Mouse (Mus musculus): ENCODE measurements at regions not wholly inside any gene's neighbourhood (a gene's known extent, or its start where the extent isn't known, plus 50 kb on each side); places are given as distances from the start of the nearest gene placed in this dataset.
"Not testable (repeated sequence)": the region's sequence is repeated elsewhere in the genome, so short reads cannot be mapped to it uniquely, and the experiment has no call there.

DNA sequence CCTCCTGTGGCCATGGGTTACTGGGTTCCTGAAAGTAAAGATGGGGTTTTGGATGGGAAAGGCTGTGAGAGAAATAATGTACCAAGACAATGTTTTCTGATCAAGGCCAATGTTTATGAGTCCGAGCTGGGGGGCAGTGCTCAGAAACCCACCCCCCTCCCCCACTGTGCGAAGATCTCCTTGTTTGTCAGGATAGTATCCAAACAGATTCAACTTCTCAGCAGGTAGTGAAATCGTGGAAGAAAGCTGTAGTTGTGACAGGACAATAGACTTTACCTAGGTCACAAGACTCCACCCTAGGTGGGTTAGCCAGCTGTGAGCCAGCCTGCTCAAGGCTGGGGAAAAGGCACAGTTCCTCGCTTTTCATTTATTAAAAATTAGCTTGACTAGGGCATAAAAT is 6688.6 kb upstream of the Gm7489 start:
- DNase-seq (ENCODE audit: low read depth, low spot score): no peak

DNA sequence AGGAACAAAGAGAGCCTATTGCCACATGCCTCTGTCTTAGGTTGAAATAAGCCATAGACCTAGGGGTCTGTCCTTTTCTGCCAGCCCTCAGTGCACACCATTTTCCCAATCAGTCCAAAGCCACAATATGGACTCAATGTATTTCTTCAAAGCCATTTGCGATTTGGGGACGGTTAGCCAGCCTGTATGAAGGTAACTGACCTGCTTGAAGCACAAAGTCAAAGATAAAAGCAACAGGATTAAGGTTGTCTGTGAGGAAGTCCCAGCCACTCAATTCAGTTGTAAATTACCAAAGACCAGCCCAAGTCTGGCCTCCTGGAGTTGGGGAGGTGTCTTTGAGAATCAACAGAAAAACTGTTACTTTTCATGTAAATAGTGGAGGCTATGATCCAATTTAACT is 6688.1 kb upstream of the Gm7489 start:
- no peak for DNase-seq (ENCODE audit: low read depth, low spot score)

DNA sequence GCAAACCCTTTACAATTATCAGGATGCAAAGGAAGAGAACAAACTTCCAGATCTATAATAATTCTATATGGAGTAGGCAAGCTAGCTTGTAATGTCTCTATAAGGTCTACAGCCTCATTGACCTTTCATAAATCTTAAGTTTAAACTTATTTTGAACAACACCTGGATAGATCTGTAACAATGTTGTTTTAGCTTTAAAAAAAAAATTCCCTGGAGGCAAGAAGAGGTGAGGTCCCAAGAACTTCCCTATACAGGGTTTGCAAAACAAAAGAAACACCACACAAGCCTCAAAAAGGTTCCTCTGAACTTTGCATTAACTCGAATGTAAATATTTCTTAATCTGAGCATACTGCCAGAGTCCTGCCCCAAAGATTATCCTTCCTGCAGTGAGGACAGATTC is 6685.3 kb upstream of the Gm7489 start:
- no peak for DNase-seq (ENCODE audit: low read depth, low spot score)

DNA sequence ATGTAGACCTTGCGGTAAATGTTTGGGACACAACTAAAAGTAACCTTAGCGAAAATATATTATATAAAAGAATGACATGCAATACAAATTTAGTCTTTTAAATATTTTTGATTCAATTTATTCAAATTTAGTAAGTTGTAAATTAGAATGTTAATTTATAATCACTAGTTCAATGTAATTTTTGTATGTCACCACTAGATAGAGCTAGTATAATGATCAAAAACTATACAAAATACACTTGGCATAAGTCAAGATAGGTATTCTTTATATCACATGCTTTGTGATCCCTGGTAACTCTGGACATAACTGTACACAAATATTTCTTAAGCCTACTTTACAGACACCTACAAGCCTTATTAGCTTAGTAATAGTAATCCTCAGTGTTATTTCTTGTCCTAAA is 6682.6 kb upstream of the Gm7489 start:
- peak; percentile 1 for DNase-seq (ENCODE audit: low read depth, low spot score)

DNA sequence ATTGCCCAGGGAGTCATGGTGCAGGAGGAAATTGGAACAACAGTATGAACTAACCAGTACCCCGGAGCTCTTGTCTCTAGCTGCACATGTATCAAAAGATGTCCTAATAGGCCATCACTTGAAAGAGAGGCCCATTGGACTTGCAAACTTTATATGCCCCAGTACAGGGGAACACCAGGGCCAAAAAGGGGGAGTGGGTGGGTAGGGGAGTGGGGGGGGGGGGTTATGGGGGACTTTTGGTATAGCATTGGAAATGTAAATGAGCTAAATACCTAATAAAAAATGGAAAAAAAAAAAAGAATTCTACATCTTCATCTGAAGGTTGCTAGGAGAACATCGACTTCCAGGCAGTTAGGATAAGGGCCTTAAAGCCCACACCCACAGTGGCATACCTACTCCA is 6651.5 kb upstream of the Gm7489 start:
- not testable (repeated sequence) for DNase-seq (ENCODE audit: low read depth, low spot score)

DNA sequence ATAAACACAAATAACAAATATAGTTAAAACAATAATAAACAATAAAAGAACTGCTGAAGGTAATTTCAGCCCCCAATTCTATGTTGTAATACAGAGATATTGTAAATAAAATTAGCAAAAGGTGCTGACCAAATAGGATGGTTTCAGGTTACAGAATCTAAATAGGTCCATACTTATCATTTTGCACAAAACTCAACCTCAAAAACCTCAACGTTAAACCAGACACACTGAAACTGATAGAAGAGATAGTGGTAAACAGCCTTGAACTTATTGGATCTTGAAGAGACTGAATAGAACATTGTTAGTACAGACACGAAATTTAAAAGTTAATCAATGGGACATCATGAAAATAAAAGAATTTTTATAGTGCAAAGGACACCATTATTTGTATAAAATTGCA is 6649.1 kb upstream of the Gm7489 start:
- no peak for DNase-seq (ENCODE audit: low read depth, low spot score)
